Mouse (Mus musculus): Measurements from ENCODE around the gene Vps53.

- TF ChIP-seq EP300 (IDR thresholded peaks at IDR 0.05; ENCODE audit: insufficient read depth, low read depth, low read length) = peak; percentile 90
- TF ChIP-seq CTCF (IDR thresholded peaks at IDR 0.05) = peak; percentile 96
Measured at GRCm38 (mm10) chr11:76217390-76217800, 37.9 kb upstream of the Vps53 start, which contains the start of the genes Dbil5 and Gemin4.

Measured in heart, adult 2 months (tissue).